Mouse (Mus musculus) MEL (cell line): Measurements from ENCODE around the gene Ano2. TPM values are rescaled to one million over a fixed set of nuclear protein-coding genes. Genes with fewer than 3 reads are reported as not detected.

Source experiments
- DNase-seq: peaks from one replicate; pipeline ENCODE4 v3.0.0; 2011; ENCODE audit warnings: low read depth, low spot score
- H3K27ac ChIP-seq: 2 replicates; pipeline ENCODE4 v1.5.1; 2012; ENCODE audit warnings: low read depth, mild to moderate bottlenecking, control low read depth, low read length, moderate library complexity; ENCODE audit not compliant: control insufficient read depth
- H3K27me3 ChIP-seq, 2 experiments: fragments of 150-350 bp in 1 of 2; sonication (generic) in 1 of 2; 2 replicates each; pipeline ENCODE4 v1.6.1; 2012; ENCODE audit warnings: low read length in 2 of 2, mild to moderate bottlenecking in 2 of 2, improper control_type of control experiment in 1 of 2, moderate library complexity in 1 of 2; ENCODE audit not compliant: insufficient read depth in 2 of 2, control insufficient read depth in 1 of 2
- H3K36me3 ChIP-seq, 2 experiments: 2 replicates each; pipeline ENCODE4 v1.6.1; 2012 to 2014; ENCODE audit warnings: low read length in 2 of 2, improper control_type of control experiment in 1 of 2, inconsistent platforms in 1 of 2, mild to moderate bottlenecking in 1 of 2; ENCODE audit not compliant: insufficient read depth in 2 of 2, control insufficient read depth in 1 of 2
- H3K4me1 ChIP-seq, 2 experiments: fragments of 150-350 bp in 1 of 2; sonication (generic) in 1 of 2; 2 replicates each; pipeline ENCODE4 v1.6.1; 2012; ENCODE audit warnings: low read length in 2 of 2, improper control_type of control experiment in 1 of 2, mild to moderate bottlenecking in 1 of 2; ENCODE audit not compliant: insufficient read depth in 2 of 2, control insufficient read depth in 1 of 2
- H3K4me3 ChIP-seq, 2 experiments: fragments of 150-350 bp in 1 of 2; sonication (generic) in 1 of 2; 2 replicates each; pipeline ENCODE4 v1.5.1; 2012; ENCODE audit warnings: low read depth in 2 of 2, low read length in 2 of 2, mild to moderate bottlenecking in 2 of 2, moderate library complexity in 2 of 2, control low read depth in 1 of 2, improper control_type of control experiment in 1 of 2; ENCODE audit not compliant: control insufficient read depth in 1 of 2, insufficient read depth in 1 of 2
- H3K79me2 ChIP-seq: 2 replicates; pipeline ENCODE4 v1.6.1; 2012; ENCODE audit warnings: mild to moderate bottlenecking, low read length, moderate library complexity; ENCODE audit not compliant: control insufficient read depth, poor library complexity, insufficient read depth
- H3K9ac ChIP-seq: 2 replicates; pipeline ENCODE4 v1.6.1; 2012; ENCODE audit warnings: low read depth, mild to moderate bottlenecking, control low read depth, low read length, moderate library complexity; ENCODE audit not compliant: control insufficient read depth, poor library complexity, severe bottlenecking
- H3K9me3 ChIP-seq: fragments of 150-350 bp; sonication (generic); replicated peaks from 2 replicates; pipeline ENCODE4 v1.6.1; 2012; ENCODE audit warnings: mild to moderate bottlenecking, low read length, improper control_type of control experiment, moderate library complexity; ENCODE audit not compliant: insufficient read depth
- BHLHE40 ChIP-seq: IDR thresholded peaks from 2 replicates; pipeline ENCODE4 v1.6.1; 2012; ENCODE audit warnings: low read depth, mild to moderate bottlenecking, inconsistent platforms, low read length, improper control_type of control experiment, borderline replicate concordance
- CHD1 ChIP-seq: IDR thresholded peaks from 2 replicates; pipeline ENCODE4 v1.6.1; 2012; ENCODE audit warnings: low read depth, mild to moderate bottlenecking, inconsistent platforms, low read length, improper control_type of control experiment
- CHD2 ChIP-seq: IDR thresholded peaks from 2 replicates; pipeline ENCODE4 v1.6.1; 2011; ENCODE audit warnings: low read length, improper control_type of control experiment
- CTCF ChIP-seq, 3 experiments: IDR thresholded peaks in 2 of 3; conservative IDR thresholded peaks in 1 of 3; 2 replicates each; pipeline ENCODE4 v1.5.1; 2011 to 2012; ENCODE audit warnings: low read length in 3 of 3, low read depth in 2 of 3, mild to moderate bottlenecking in 2 of 3, improper control_type of control experiment in 1 of 3, inconsistent platforms in 1 of 3, mixed read lengths in 1 of 3, moderate library complexity in 1 of 3; ENCODE audit not compliant: control insufficient read depth in 1 of 3, insufficient read depth in 1 of 3, poor library complexity in 1 of 3, severe bottlenecking in 1 of 3
- E2F4 ChIP-seq: IDR thresholded peaks from 2 replicates; pipeline ENCODE4 v1.6.1; 2011; ENCODE audit warnings: low read depth, low read length, improper control_type of control experiment, borderline replicate concordance
- ELF1 ChIP-seq: IDR thresholded peaks from 2 replicates; pipeline ENCODE4 v1.6.1; 2014; ENCODE audit warnings: low read depth, mild to moderate bottlenecking, inconsistent platforms, low read length, improper control_type of control experiment, moderate library complexity
- EP300 ChIP-seq, 2 experiments: IDR thresholded peaks; 2 replicates each; pipeline ENCODE4 v1.6.1; 2011; ENCODE audit warnings: improper control_type of control experiment in 2 of 2, low read length in 2 of 2, low read depth in 1 of 2, mild to moderate bottlenecking in 1 of 2
- ETS1 ChIP-seq: IDR thresholded peaks from 2 replicates; pipeline ENCODE4 v1.6.1; 2012; ENCODE audit warnings: low read depth, mild to moderate bottlenecking, inconsistent platforms, low read length, improper control_type of control experiment, moderate library complexity
- GABPA ChIP-seq: IDR thresholded peaks from 2 replicates; pipeline ENCODE4 v1.6.1; 2012; ENCODE audit warnings: low read depth, mild to moderate bottlenecking, inconsistent platforms, low read length, improper control_type of control experiment, moderate library complexity
- GATA1 ChIP-seq: IDR thresholded peaks from 2 replicates; pipeline ENCODE4 v1.6.1; 2011; ENCODE audit warnings: low read depth, low read length, improper control_type of control experiment
- HCFC1 ChIP-seq: IDR thresholded peaks from 2 replicates; pipeline ENCODE4 v1.6.1; 2012; ENCODE audit warnings: low read depth, mild to moderate bottlenecking, inconsistent platforms, low read length, improper control_type of control experiment, moderate library complexity
- JUND ChIP-seq: IDR thresholded peaks from 2 replicates; pipeline ENCODE4 v1.6.1; 2011; ENCODE audit warnings: low read depth, mild to moderate bottlenecking, improper control_type of control experiment, low read length
- MAFK ChIP-seq: IDR thresholded peaks from 2 replicates; pipeline ENCODE4 v1.6.1; 2011; ENCODE audit warnings: low read depth, mild to moderate bottlenecking, low read length, improper control_type of control experiment, borderline replicate concordance
- MAZ ChIP-seq: IDR thresholded peaks from 2 replicates; pipeline ENCODE4 v1.6.1; 2012; ENCODE audit warnings: low read depth, mild to moderate bottlenecking, inconsistent platforms, low read length, improper control_type of control experiment
- MEF2A ChIP-seq: IDR thresholded peaks from 2 replicates; pipeline ENCODE4 v1.6.1; 2014; ENCODE audit warnings: low read depth, mild to moderate bottlenecking, inconsistent platforms, low read length, improper control_type of control experiment; ENCODE audit not compliant: poor library complexity, insufficient replicate concordance, severe bottlenecking; ENCODE audit errors: extremely low read depth
- MYC ChIP-seq: IDR thresholded peaks from 2 replicates; pipeline ENCODE4 v1.6.1; 2011; ENCODE audit warnings: low read depth, mild to moderate bottlenecking, low read length, improper control_type of control experiment, moderate library complexity
- NRF1 ChIP-seq: IDR thresholded peaks from 2 replicates; pipeline ENCODE4 v1.6.1; 2014; ENCODE audit warnings: low read depth, mild to moderate bottlenecking, inconsistent platforms, low read length, improper control_type of control experiment, moderate library complexity; ENCODE audit not compliant: poor library complexity, insufficient read depth, severe bottlenecking
- POLR2A ChIP-seq, 2 experiments: IDR thresholded peaks; 2 replicates each; pipeline ENCODE4 v1.6.1; 2011 to 2012; ENCODE audit warnings: low read length in 2 of 2, mild to moderate bottlenecking in 2 of 2, control low read depth in 1 of 2, improper control_type of control experiment in 1 of 2, low read depth in 1 of 2, moderate library complexity in 1 of 2; ENCODE audit not compliant: control insufficient read depth in 1 of 2, insufficient read depth in 1 of 2, poor library complexity in 1 of 2
- POLR2AphosphoS5 ChIP-seq: IDR thresholded peaks from 2 replicates; pipeline ENCODE4 v1.6.1; 2012; ENCODE audit warnings: low read depth, borderline replicate concordance, mild to moderate bottlenecking, inconsistent platforms, low read length, moderate library complexity, mixed read lengths
- RAD21 ChIP-seq: IDR thresholded peaks from 2 replicates; pipeline ENCODE4 v1.6.1; 2011; ENCODE audit warnings: mild to moderate bottlenecking, low read depth, low read length, improper control_type of control experiment
- RCOR1 ChIP-seq: IDR thresholded peaks from 2 replicates; pipeline ENCODE4 v1.6.1; 2012; ENCODE audit warnings: low read depth, mild to moderate bottlenecking, inconsistent platforms, low read length, improper control_type of control experiment
- SIN3A ChIP-seq: IDR thresholded peaks from 2 replicates; pipeline ENCODE4 v1.6.1; 2012; ENCODE audit warnings: low read length, improper control_type of control experiment, inconsistent platforms
- SMC3 ChIP-seq: IDR thresholded peaks from 2 replicates; pipeline ENCODE4 v1.6.1; 2011; ENCODE audit warnings: low read depth, low read length, improper control_type of control experiment
- TBP ChIP-seq: IDR thresholded peaks from 2 replicates; pipeline ENCODE4 v1.8.0; 2011; ENCODE audit warnings: low read depth, low read length, improper control_type of control experiment
- USF1 ChIP-seq: IDR thresholded peaks from 2 replicates; pipeline ENCODE4 v1.6.1; 2014; ENCODE audit warnings: low read depth, mild to moderate bottlenecking, inconsistent platforms, low read length, improper control_type of control experiment, moderate library complexity
- USF2 ChIP-seq, 2 experiments: IDR thresholded peaks; 2 replicates each; pipeline ENCODE4 v1.6.1; 2011 to 2012; ENCODE audit warnings: improper control_type of control experiment in 2 of 2, low read length in 2 of 2, borderline replicate concordance in 1 of 2, inconsistent platforms in 1 of 2, low read depth in 1 of 2, mild to moderate bottlenecking in 1 of 2; ENCODE audit not compliant: insufficient read depth in 1 of 2
- polyA plus RNA-seq, 2 experiments: library from polyadenylated mRNA; stranded (reverse) in 1 of 2; unstranded in 1 of 2; fragments of >175 nt in 1 of 2; fragments of >200 nt in 1 of 2; gene quantifications; 2 replicates each; pipeline versions ENCODE4 v1.2.1 to v1.2.4; 2012; ENCODE audit warnings: low replicate concordance in 2 of 2, low read depth in 1 of 2; ENCODE audit not compliant: insufficient read length in 2 of 2, insufficient read depth in 1 of 2, missing spikeins in 1 of 2
- total RNA-seq: library from RNA; depleted of rRNA; stranded (reverse); fragments of 300-350 nt; gene quantifications from 2 replicates; pipeline ENCODE4 v1.2.3, GENCODE M21; 2012

Gene Ano2
- total and polyA plus RNA-seq, 3 experiments = not detected

- peak; percentile 9 for DNase-seq
- Histone ChIP-seq H3K36me3 (no peaks in the 10 kb centered on the region), H3K4me3 (no peak overlapping the region), H3K27ac (no peak overlapping the region), H3K79me2 (no peaks in the 10 kb centered on the region), H3K4me1 (no peaks in the 10 kb centered on the region), H3K9me3 (no peaks in the 10 kb centered on the region), H3K9ac (no peak overlapping the region), H3K27me3 (no peaks in the 10 kb centered on the region)
- no peak for TF ChIP-seq ETS1
- no peak for TF ChIP-seq EP300 (IDR thresholded peaks at IDR 0.05; ENCODE audit: low read depth in 1 of 2, low read length in 2 of 2)
- no peak for TF ChIP-seq BHLHE40
- no peak for TF ChIP-seq HCFC1
- TF ChIP-seq CTCF (IDR thresholded peaks at IDR 0.05 in 2 of 3, conservative IDR thresholded peaks at IDR 0.05 in 1 of 3; ENCODE audit: control insufficient read depth in 1 of 3, insufficient read depth in 1 of 3, low read depth in 2 of 3, low read length in 3 of 3, poor library complexity in 1 of 3, severe bottlenecking in 1 of 3) = peak in 2 of 3 experiments; percentile 19 to 27; a peak in 3 of 6 replicates
- TF ChIP-seq RAD21 = peak; percentile 4
- no peak for TF ChIP-seq CHD2
- no peak for TF ChIP-seq USF1
- TF ChIP-seq POLR2A (IDR thresholded peaks at IDR 0.05; ENCODE audit: control insufficient read depth in 1 of 2, insufficient read depth in 1 of 2, low read depth in 1 of 2, low read length in 2 of 2, poor library complexity in 1 of 2) = no peak
- no peak for TF ChIP-seq JUND
- TF ChIP-seq MAFK = no peak
- TF ChIP-seq SMC3 = no peak; the same call in 1 of the 2 replicates
Observed at GRCm38 (mm10) chr6:125726408-125726807, 36.2 kb downstream of the Ano2 start.

DNA sequence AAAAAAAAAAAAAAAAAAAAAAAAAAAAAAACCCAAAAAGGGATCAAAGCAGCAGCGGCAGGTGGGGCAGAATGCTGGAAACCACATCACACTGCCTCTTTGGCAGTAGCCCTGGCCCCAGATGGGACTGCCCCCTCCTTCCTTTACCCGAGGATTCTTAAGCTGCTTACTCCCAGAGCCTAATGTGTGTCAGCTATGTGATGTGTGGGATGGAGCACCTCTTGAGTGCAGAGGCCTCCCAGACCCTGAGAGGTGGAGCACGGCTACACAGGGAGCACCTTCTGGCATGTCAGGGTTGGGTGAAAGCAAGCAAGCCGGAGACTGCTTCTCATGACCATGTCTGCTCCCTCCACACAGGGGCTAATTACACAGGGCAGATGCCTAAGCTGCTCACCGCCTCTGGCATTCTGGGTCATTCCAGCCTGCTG lies 37.3 kb downstream of the Ano2 start:
- TF ChIP-seq POLR2AphosphoS5 = no peak
- TF ChIP-seq ETS1 = no peak
- TF ChIP-seq NRF1 = no peak
- TF ChIP-seq GABPA = no peak
- TF ChIP-seq USF2 (IDR thresholded peaks at IDR 0.05; ENCODE audit: borderline replicate concordance in 1 of 2, insufficient read depth in 1 of 2, low read depth in 1 of 2, low read length in 2 of 2) = no peak
- no peak for TF ChIP-seq MEF2A
- TF ChIP-seq USF1 = no peak
- TF ChIP-seq TBP = no peak
- no peak for TF ChIP-seq CHD1
- no peak for TF ChIP-seq SMC3
- TF ChIP-seq MYC = no peak
- TF ChIP-seq MAZ = no peak
- TF ChIP-seq ELF1 = no peak
- TF ChIP-seq SIN3A = no peak
- no peak for TF ChIP-seq HCFC1
- no peak for TF ChIP-seq EP300 (IDR thresholded peaks at IDR 0.05; ENCODE audit: low read depth in 1 of 2, low read length in 2 of 2)
- no peak for TF ChIP-seq E2F4
- TF ChIP-seq GATA1 = no peak
- no peak for TF ChIP-seq RCOR1
- Histone ChIP-seq H3K79me2 (no peaks in the 10 kb centered on the region), H3K36me3 (no peaks in the 10 kb centered on the region), H3K27ac (no peak overlapping the region), H3K9me3 (no peaks in the 10 kb centered on the region), H3K27me3 (no peaks in the 10 kb centered on the region), H3K4me1 (no peaks in the 10 kb centered on the region), H3K9ac (no peak overlapping the region), H3K4me3 (no peak overlapping the region)
- DNase-seq = no peak
